Mouse (Mus musculus) bone marrow, adult 2 months (tissue): ENCODE results near the gene Secisbp2l. TPM values are rescaled to one million over a fixed set of nuclear protein-coding genes. Genes with fewer than 3 reads are reported as not detected.

ENCODE experiments used
- H3K27ac ChIP-seq: fragments of 200-500 bp; 2 replicates; pipeline ENCODE4 v1.5.1; 2012; ENCODE audit warnings: low read depth, mild to moderate bottlenecking, control low read depth, inconsistent platforms, low read length; ENCODE audit not compliant: control insufficient read depth, poor library complexity, insufficient read depth
- H3K4me1 ChIP-seq: fragments of 200-500 bp; 2 replicates; pipeline ENCODE4 v1.6.1; 2011; ENCODE audit warnings: low read length; ENCODE audit not compliant: control insufficient read depth, insufficient read depth
- H3K4me3 ChIP-seq: fragments of 200-500 bp; replicated peaks from 2 replicates; pipeline ENCODE3; 2011; ENCODE audit warnings: mild to moderate bottlenecking, low read depth, low read length, control low read depth; ENCODE audit not compliant: control insufficient read depth
- CTCF ChIP-seq: fragments of 200-500 bp; IDR thresholded peaks from 2 replicates; pipeline ENCODE4 v1.5.1; 2011; ENCODE audit warnings: low read length, control low read depth; ENCODE audit not compliant: control insufficient read depth, insufficient read depth
- POLR2A ChIP-seq: fragments of 200-500 bp; IDR thresholded peaks from 2 replicates; pipeline ENCODE4 v1.6.1; 2011; ENCODE audit warnings: low read depth, mild to moderate bottlenecking, control low read depth, low read length, borderline replicate concordance; ENCODE audit not compliant: control insufficient read depth
- WGBS: fragments of 180-500 bp; shearing (Covaris S2); methylation state at CpG from one replicate; pipeline ENCODE4 v1.1.7; 2018; 5-methylcytosine and 5-hydroxymethylcytosine counted together
- polyA plus RNA-seq: library from polyadenylated mRNA; stranded (reverse); fragments of >200 nt; gene quantifications from 2 replicates; pipeline ENCODE4 v1.2.4, GENCODE M21; 2011; ENCODE audit warnings: low replicate concordance; ENCODE audit not compliant: missing spikeins, insufficient read depth, insufficient read length

Secisbp2l gene
- polyA plus RNA-seq, 1 experiment = 14.3 TPM

GRCm38 (mm10) chr2:125694798-125695197 lies 87.9 kb downstream of the Secisbp2l start:
- Histone ChIP-seq H3K4me1 (no peaks in the 10 kb centered on the region), H3K4me3 (no peak overlapping the region), H3K27ac (no peak overlapping the region)
- WGBS = 72% methylated on average over 2 of the region's 2 CpGs
- TF ChIP-seq POLR2A (no peak), CTCF (no peak)

DNA sequence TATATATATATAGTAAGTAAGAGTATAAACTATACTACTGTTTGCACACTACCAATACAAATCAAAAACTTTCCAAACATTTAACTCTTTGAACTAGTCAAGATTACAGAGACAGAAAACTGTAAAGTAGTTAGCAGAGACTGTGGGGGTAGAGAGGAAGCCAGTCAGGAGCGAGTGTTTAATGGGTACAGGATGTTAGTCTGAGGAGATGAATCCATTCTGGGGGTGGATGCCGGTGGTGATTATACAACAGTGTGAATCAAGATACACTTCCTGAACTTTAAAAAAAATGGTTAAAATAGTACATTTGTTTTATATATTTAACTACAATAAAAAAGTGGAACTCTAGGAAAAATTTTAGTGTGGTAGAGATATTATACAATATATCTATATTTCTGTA lies 90.7 kb downstream of the Secisbp2l start:
- Histone ChIP-seq H3K4me1 (no peaks in the 10 kb centered on the region), H3K4me3 (no peak overlapping the region), H3K27ac (no peak overlapping the region)
- 12% methylated on average over 2 of the region's 2 CpGs for WGBS
- TF ChIP-seq POLR2A (no peak), CTCF (no peak)

Other genes starting within 250 kb of the Secisbp2l start
- 9.6 and 12.9 TPM in 2 replicates for gene Cep152, start 157.8 kb downstream of the Secisbp2l start, polyA plus RNA-seq
- 52.8 and 67.1 TPM in 2 replicates for gene Eid1, start 109.8 kb downstream of the Secisbp2l start, polyA plus RNA-seq
- gene Shc4, start 58.7 kb downstream of the Secisbp2l start, polyA plus RNA-seq = 0.34 TPM in 1 of 2 replicates, not detected in the other
- 5.2 and 6.2 TPM in 2 replicates for gene Galk2, start 76.2 kb upstream of the Secisbp2l start, polyA plus RNA-seq
- gene Cops2, start 76.3 kb upstream of the Secisbp2l start, polyA plus RNA-seq = 25.3 and 28.3 TPM in 2 replicates